Mouse (Mus musculus) limb, embryonic 10.5 days (tissue): ENCODE data around the gene Ackr3. TPM values are rescaled to one million over a fixed set of nuclear protein-coding genes. Genes with fewer than 3 reads are reported as not detected.

Experiments
- DNase-seq: peaks from one replicate; pipeline ENCODE4 v3.0.0-alpha.2; 2017; ENCODE audit warnings: low spot score
- H3K27ac ChIP-seq: fragments of 300-500 bp; sonication (generic); 2 replicates; pipeline ENCODE4 v1.5.1; 2016; ENCODE audit warnings: mild to moderate bottlenecking
- H3K27me3 ChIP-seq: fragments of 300-500 bp; sonication (generic); 2 replicates; pipeline ENCODE4 v1.6.1; 2016; ENCODE audit warnings: low read depth, mild to moderate bottlenecking; ENCODE audit not compliant: poor library complexity, severe bottlenecking
- H3K36me3 ChIP-seq: fragments of 300-500 bp; sonication (generic); 2 replicates; pipeline ENCODE4 v1.6.1; 2016; ENCODE audit warnings: mild to moderate bottlenecking, moderate library complexity
- H3K4me1 ChIP-seq: fragments of 300-500 bp; sonication (generic); 2 replicates; pipeline ENCODE4 v1.6.1; 2016
- H3K4me3 ChIP-seq: fragments of 300-500 bp; sonication (generic); 2 replicates; pipeline ENCODE4 v1.5.1; 2016; ENCODE audit warnings: mild to moderate bottlenecking, moderate library complexity
- H3K9me3 ChIP-seq: fragments of 300-500 bp; sonication (generic); replicated peaks from 2 replicates; pipeline ENCODE4 v1.6.1; 2016; ENCODE audit warnings: mild to moderate bottlenecking
- WGBS: fragments of 180-500 bp; shearing (Covaris S2); methylation state at CpG from one replicate; pipeline ENCODE4 v1.1.7; 2016; 5-methylcytosine and 5-hydroxymethylcytosine counted together
- polyA plus RNA-seq: library from polyadenylated mRNA; unstranded; fragments of >200 nt; fragmentation: Nextera tagmentation; extraction: Ambion mirVana; gene quantifications from 2 replicates; pipeline ENCODE4 v1.2.1, GENCODE M21; 2016

Gene Ackr3
- polyA plus RNA-seq, 1 experiment from 2014 or later = 16.5 TPM

GRCm38 (mm10) chr1:90207279-90207678 lies 3.5 kb downstream of the Ackr3 start:
- H3K27me3 ChIP-seq = peaks cover 33% of the 10 kb centered on the region
- H3K36me3 ChIP-seq = peaks cover 2% of the 10 kb centered on the region
- H3K4me1 ChIP-seq = peaks cover 57% of the 10 kb centered on the region
- H3K9me3 ChIP-seq = no peaks in the 10 kb centered on the region
- no peak for DNase-seq
- WGBS = 66% methylated on average over 6 of the region's 6 CpGs
- no peak overlapping the region for H3K27ac ChIP-seq
- H3K4me3 ChIP-seq = no peak overlapping the region

- no peak for DNase-seq
- peaks cover 2% of the 10 kb centered on the region for H3K36me3 ChIP-seq
- WGBS = 69% methylated on average over 6 of the region's 6 CpGs
- peaks cover 27% of the 10 kb centered on the region for H3K27me3 ChIP-seq
- H3K4me1 ChIP-seq = peaks cover 51% of the 10 kb centered on the region
- no peak overlapping the region for H3K4me3 ChIP-seq
- no peaks in the 10 kb centered on the region for H3K9me3 ChIP-seq
- no peak overlapping the region for H3K27ac ChIP-seq
These were observed 4.1 kb downstream of the Ackr3 start for GRCm38 (mm10) chr1:90207739-90208502.

- Histone ChIP-seq H3K9me3 (no peaks in the 10 kb centered on the region), H3K36me3 (peaks cover 8% of the 10 kb centered on the region), H3K27ac (no peak overlapping the region), H3K27me3 (peaks cover 21% of the 10 kb centered on the region), H3K4me3 (no peak overlapping the region), H3K4me1 (peaks cover 45% of the 10 kb centered on the region)
- 76% methylated on average over 9 of the region's 9 CpGs for whole genome bisulfite sequencing
- no peak for DNase-seq
These were observed 4.7 kb downstream of the Ackr3 start for GRCm38 (mm10) chr1:90208503-90208860.

GRCm38 (mm10) chr1:90209069-90209468 lies 5.3 kb downstream of the Ackr3 start:
- peaks cover 39% of the 10 kb centered on the region for H3K4me1 ChIP-seq
- H3K36me3 ChIP-seq = peaks cover 14% of the 10 kb centered on the region
- 81% methylated on average over 5 of the region's 5 CpGs for WGBS
- H3K4me3 ChIP-seq = no peak overlapping the region
- H3K9me3 ChIP-seq = no peaks in the 10 kb centered on the region
- H3K27me3 ChIP-seq = peaks cover 19% of the 10 kb centered on the region; the same call in 1 of the 2 replicates
- DNase-seq = no peak
- H3K27ac ChIP-seq = no peak overlapping the region

DNA sequence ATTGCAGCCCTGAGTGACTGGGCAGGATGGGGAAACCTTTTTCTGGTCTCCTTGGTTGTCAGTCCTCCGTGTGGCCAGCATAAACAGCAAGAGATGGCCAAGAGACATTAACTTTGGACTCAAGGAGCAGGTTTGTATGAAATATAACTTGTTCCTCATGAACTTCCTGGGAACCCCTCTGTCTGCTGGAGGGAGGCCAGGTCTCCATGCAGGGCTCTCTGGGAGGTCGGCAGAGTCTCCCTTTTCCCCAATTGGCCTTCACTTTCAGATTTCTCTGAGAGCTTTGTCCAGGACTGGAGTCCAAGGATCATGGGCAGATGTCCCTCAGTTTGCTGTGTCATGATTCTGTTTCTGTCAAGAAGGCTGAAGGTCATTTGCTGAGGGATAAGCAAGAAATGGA lies 6.0 kb downstream of the Ackr3 start:
- DNase-seq = no peak
- no peak overlapping the region for H3K27ac ChIP-seq
- H3K9me3 ChIP-seq = no peaks in the 10 kb centered on the region
- 69% methylated on average over 2 of the region's 2 CpGs for WGBS
- H3K27me3 ChIP-seq = peaks cover 19% of the 10 kb centered on the region; the same call in 1 of the 2 replicates
- no peak overlapping the region for H3K4me3 ChIP-seq
- H3K36me3 ChIP-seq = peaks cover 20% of the 10 kb centered on the region
- H3K4me1 ChIP-seq = peaks cover 33% of the 10 kb centered on the region

DNA sequence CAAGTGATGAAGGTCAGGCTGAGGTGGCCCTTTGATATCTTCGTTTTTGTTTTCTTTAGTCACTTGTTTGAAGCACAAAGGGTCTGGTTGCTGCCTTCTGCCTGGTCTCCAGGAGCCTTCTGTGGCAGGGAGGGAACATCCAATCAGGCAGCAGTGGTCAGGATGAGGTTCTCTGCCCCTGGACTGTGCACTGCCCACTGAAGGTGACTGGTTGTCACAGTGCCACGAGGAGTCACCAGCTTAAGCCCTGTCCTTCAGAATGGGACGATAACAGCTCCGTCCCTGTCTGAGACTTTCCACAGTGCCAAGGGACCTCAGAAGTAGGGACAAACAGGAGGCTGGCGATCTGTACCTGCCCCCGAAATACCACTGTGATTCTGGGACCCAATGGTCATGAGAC lies 6.6 kb downstream of the Ackr3 start:
- no peak overlapping the region for H3K4me3 ChIP-seq
- DNase-seq = no peak
- peaks cover 27% of the 10 kb centered on the region for H3K4me1 ChIP-seq
- H3K27me3 ChIP-seq = peaks cover 18% of the 10 kb centered on the region; the same call in 1 of the 2 replicates
- H3K36me3 ChIP-seq = peaks cover 24% of the 10 kb centered on the region
- WGBS = 84% methylated on average over 6 of the region's 6 CpGs
- H3K27ac ChIP-seq = no peak overlapping the region
- H3K9me3 ChIP-seq = no peaks in the 10 kb centered on the region

- Histone ChIP-seq H3K4me1 (peaks cover 23% of the 10 kb centered on the region), H3K9me3 (no peaks in the 10 kb centered on the region), H3K4me3 (no peak overlapping the region), H3K27ac (no peak overlapping the region), H3K36me3 (peaks cover 26% of the 10 kb centered on the region), H3K27me3 (peaks cover 18% of the 10 kb centered on the region; the same call in 1 of the 2 replicates)
- 94% methylated on average over 4 of the region's 4 CpGs for WGBS
- no peak for DNase-seq
These were observed 7.0 kb downstream of the Ackr3 start for GRCm38 (mm10) chr1:90210761-90211160.

DNA sequence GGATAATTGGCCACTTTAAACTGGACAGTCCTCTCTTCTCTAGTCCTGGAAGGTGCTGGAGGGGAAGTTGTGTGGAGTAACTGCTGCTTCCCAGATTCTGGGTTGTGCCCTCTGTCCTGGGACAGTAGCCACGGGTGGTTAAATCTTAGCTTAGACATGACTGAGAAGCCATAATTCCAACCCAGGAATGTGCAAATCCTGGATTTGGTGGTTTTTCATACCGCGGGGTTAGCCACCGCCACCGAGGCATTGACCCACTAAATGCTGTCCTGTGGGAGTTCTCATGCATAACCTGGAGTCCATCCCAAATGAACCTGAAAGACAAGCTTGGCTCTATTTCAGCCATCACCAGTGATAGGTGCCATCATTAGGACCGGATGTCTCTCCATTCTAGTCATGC lies 8.6 kb downstream of the Ackr3 start:
- Histone ChIP-seq H3K9me3 (no peaks in the 10 kb centered on the region), H3K36me3 (peaks cover 33% of the 10 kb centered on the region), H3K27me3 (peaks cover 18% of the 10 kb centered on the region; the same call in 1 of the 2 replicates), H3K4me1 (peaks cover 11% of the 10 kb centered on the region), H3K27ac (no peak overlapping the region), H3K4me3 (no peak overlapping the region)
- DNase-seq = no peak
- 95% methylated on average over 6 of the region's 6 CpGs for WGBS

DNA sequence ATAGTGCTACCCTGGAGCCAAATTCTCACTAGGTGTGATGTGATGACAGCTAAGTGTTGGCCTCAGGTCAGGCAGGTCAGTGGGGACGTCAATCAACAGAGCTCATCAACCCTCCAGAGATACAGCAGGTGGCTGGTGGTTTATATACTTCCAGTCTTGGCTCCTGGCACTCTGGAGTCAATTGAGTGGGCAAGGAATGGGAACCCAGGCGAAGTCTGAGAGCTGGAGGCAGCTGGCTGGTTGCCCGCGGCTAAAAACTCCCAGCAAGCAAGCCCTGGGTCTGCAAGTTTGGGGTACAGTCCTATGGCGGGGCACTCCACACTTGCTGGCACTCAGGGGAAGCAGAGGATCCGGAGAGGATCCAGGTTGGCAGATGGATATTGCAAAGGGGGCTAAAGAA lies 9.1 kb downstream of the Ackr3 start:
- DNase-seq = no peak
- Histone ChIP-seq H3K27ac (no peak overlapping the region), H3K36me3 (peaks cover 33% of the 10 kb centered on the region), H3K4me1 (peaks cover 7% of the 10 kb centered on the region), H3K4me3 (no peak overlapping the region), H3K27me3 (peaks cover 15% of the 10 kb centered on the region; the same call in 1 of the 2 replicates), H3K9me3 (no peaks in the 10 kb centered on the region)
- 84% methylated on average over 6 of the region's 6 CpGs for WGBS

DNA sequence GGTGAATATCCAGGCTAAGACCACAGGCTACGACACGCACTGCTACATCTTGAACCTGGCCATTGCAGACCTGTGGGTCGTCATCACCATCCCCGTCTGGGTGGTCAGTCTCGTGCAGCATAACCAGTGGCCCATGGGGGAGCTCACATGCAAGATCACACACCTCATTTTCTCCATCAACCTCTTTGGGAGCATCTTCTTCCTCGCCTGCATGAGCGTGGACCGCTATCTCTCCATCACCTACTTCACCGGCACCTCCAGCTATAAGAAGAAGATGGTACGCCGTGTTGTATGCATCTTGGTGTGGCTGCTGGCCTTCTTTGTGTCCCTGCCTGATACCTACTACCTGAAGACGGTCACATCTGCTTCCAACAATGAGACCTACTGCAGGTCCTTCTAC lies 10.2 kb downstream of the Ackr3 start:
- WGBS = 97% methylated on average over 12 of the region's 12 CpGs
- Histone ChIP-seq H3K36me3 (peaks cover 33% of the 10 kb centered on the region), H3K27me3 (peaks cover 11% of the 10 kb centered on the region; the same call in 1 of the 2 replicates), H3K4me3 (no peak overlapping the region), H3K9me3 (no peaks in the 10 kb centered on the region), H3K4me1 (peaks cover 3% of the 10 kb centered on the region; the same call in 1 of the 2 replicates), H3K27ac (no peak overlapping the region)
- no peak for DNase-seq

DNA sequence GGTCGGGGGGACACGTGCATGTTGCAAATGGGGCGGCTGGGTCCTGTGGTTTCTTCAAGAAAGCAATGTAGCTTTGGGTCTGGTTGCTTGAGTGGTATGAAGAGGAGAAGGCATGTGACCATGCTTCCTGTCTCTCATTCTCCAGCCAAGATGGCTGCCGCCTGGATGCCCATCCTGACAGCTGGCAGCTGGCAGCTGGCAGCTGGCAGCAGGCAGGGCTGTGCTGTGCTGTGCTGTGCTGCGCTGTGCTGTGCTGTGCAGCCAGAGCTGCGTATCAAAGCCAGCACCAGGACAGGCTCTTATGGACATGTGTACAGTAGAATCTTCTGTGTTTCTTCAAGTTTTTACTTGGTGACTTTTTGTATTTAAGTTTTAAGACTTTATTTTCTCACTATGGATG lies 11.1 kb downstream of the Ackr3 start:
- WGBS = 88% methylated on average over 6 of the region's 6 CpGs
- peaks cover 3% of the 10 kb centered on the region; the same call in 1 of the 2 replicates for H3K4me1 ChIP-seq

DNA sequence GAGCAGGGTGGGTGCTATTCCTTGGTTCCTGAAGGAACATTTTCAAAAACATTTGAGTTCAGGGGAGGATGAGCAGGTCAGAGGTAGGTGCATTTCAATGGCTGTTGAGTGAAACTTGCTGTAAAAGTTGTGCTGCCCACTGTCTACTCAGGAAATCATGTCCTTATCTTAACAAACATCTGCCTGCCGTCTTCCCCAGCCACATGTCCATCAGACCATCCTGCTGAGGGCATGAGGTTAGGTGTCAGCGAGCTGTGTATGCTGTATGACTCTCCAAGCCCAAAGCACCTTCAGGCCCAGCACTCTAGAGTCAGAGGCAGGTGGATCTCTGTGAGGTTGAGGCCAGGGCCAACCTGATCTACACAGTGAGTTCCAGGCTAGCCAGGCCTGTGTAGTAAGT lies 12.1 kb downstream of the Ackr3 start:
- H3K4me1 ChIP-seq = peaks cover 13% of the 10 kb centered on the region
- H3K4me3 ChIP-seq = no peak overlapping the region
- H3K36me3 ChIP-seq = peaks cover 31% of the 10 kb centered on the region
- no peak overlapping the region for H3K27ac ChIP-seq
- DNase-seq = no peak
- H3K27me3 ChIP-seq = peaks cover 4% of the 10 kb centered on the region; the same call in 1 of the 2 replicates
- WGBS = 68% methylated on average over 2 of the region's 2 CpGs
- H3K9me3 ChIP-seq = no peaks in the 10 kb centered on the region

More for the DNA sequence above, 11.1 kb downstream of the Ackr3 start:
- no peak overlapping the region for H3K4me3 ChIP-seq
- no peaks in the 10 kb centered on the region for H3K9me3 ChIP-seq
- DNase-seq = no peak
- peaks cover 33% of the 10 kb centered on the region for H3K36me3 ChIP-seq
- no peak overlapping the region for H3K27ac ChIP-seq
- peaks cover 11% of the 10 kb centered on the region; the same call in 1 of the 2 replicates for H3K27me3 ChIP-seq

DNA sequence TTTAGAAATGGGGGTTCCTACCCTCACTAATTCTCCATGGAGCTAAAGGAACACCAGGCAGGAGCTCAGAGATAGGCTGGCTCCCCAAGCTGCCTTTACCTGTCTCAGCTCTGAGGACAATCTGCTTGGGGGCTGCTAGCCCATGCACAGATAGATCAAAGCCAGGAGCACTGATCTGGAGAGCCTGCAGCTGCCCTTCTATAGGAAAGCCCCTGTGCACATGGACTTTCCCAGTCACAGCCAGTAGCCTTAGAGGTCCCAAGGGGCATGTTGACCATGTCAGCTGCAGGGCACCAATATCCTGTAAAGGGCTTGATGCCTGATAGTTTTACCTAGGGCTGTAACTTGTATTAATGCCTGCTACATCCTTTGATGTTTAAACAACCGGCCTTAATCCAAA lies 12.6 kb downstream of the Ackr3 start:
- peaks cover 3% of the 10 kb centered on the region; the same call in 1 of the 2 replicates for H3K27me3 ChIP-seq
- 80% methylated on average over 1 of the region's 1 CpGs for WGBS
- H3K4me3 ChIP-seq = no peak overlapping the region
- peaks cover 31% of the 10 kb centered on the region for H3K36me3 ChIP-seq
- H3K4me1 ChIP-seq = peaks cover 16% of the 10 kb centered on the region
- no peaks in the 10 kb centered on the region for H3K9me3 ChIP-seq
- DNase-seq = no peak
- H3K27ac ChIP-seq = no peak overlapping the region
